Mouse (Mus musculus): Measurements from ENCODE around the gene Cars.

DNA sequence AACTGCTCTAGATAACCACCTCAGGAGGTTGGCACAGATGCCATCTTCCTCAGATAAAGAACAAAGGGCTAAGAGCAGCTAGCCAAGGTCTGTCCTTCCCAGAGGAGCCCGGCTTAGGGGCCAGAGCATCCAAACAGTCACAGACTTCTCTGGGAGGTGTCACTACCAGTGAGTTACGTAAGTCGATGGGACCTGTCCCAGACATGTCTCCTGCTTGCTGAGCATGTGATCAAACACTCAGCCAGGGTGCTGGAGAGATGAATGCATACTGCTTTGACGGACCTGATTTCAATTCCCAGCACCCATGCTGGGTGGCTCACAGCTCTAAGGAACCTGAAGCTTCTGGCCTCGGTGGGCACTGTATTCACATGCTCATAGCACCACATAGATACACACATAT is 12.3 kb downstream of the Cars start:
- TF ChIP-seq POLR2A (IDR thresholded peaks at IDR 0.05; ENCODE audit: low read depth, low read length) (no peak), CTCF (IDR thresholded peaks at IDR 0.05; ENCODE audit: extremely low read depth, insufficient read length, insufficient replicate concordance, low read depth, low read length) (no peak)

All from small intestine, adult 2 months (tissue).